ENCODE assay signal across 9 mouse cellular contexts in genomic region chr17:28467749-28468148, GRCm38 (mm10). TPM values are rescaled to one million over a fixed set of nuclear protein-coding genes. Genes with fewer than 3 reads are reported as not detected.
DNase-seq lines count a peak whose midpoint lies in the region; ATAC-seq and TF ChIP-seq lines count a peak whose summit lies in the region.
"Had no signal": no experiment of that assay in that cellular context is flagged by ENCODE, and none has a peak within 500 bp of the region (broad histone marks: within the 10 kb centered on the region; RNA-seq: fewer than 3 reads in every experiment).

No protein-coding gene starts in this region.

- peak; percentile 78 for ATAC-seq in CD4-positive, CD25-positive, alpha-beta regulatory T cell, adult 4 months
- ATAC-seq in heart, postnatal 0 days (ENCODE audit: insufficient read depth, low read depth), result no peak
- 0 out of 2 replicates have a peak, but pooled peaks have one; percentile 35 for ATAC-seq in monocyte, adult 5-6 weeks (replicated peaks; ENCODE audit: insufficient number of reproducible peaks, low FRiP score, low TSS enrichment, poor library complexity, severe bottlenecking)

- intact Hi-C loops in gastrocnemius, postnatal 36 days (cut with DNase I), result no loop called here

- no peaks in the 10 kb centered on the region for H3K36me3 ChIP-seq in kidney, adult 2 months (ENCODE audit: control insufficient read depth, insufficient read depth, low read length)
- no peaks in the 10 kb centered on the region for H3K36me3 ChIP-seq in heart, postnatal 0 days (replicated peaks; ENCODE audit: control insufficient read depth, insufficient read depth, low read length)

- peak overlapping the region; percentile 22; the same call in 1 of the 2 replicates for H3K4me3 ChIP-seq in kidney, adult 2 months (ENCODE audit: insufficient read depth, low read depth, low read length)
- H3K4me3 ChIP-seq in heart, postnatal 0 days (ENCODE audit: low read depth, low read length), result peak overlapping the region; percentile 32

- peaks cover 15% of the 10 kb centered on the region for H3K4me1 ChIP-seq in kidney, adult 2 months (ENCODE audit: control insufficient read depth, insufficient read depth, low read length)
- peaks cover 26% of the 10 kb centered on the region; the same call in 1 of the 2 replicates for H3K4me1 ChIP-seq in heart, postnatal 0 days (ENCODE audit: control insufficient read depth, insufficient read depth)

- no peaks in the 10 kb centered on the region for H3K27me3 ChIP-seq in kidney, adult 2 months (replicated peaks; ENCODE audit: control insufficient read depth, insufficient read depth, low read length)
- H3K27me3 ChIP-seq in heart, postnatal 0 days (ENCODE audit: control insufficient read depth, insufficient read depth, low read length), result no peaks in the 10 kb centered on the region

- H3K9ac ChIP-seq in heart, postnatal 0 days (replicated peaks; ENCODE audit: low read depth, low read length), result peak overlapping the region; percentile 26; the same call in 1 of the 2 replicates

- H3K9me3 ChIP-seq in heart, postnatal 0 days (replicated peaks; ENCODE audit: control insufficient read depth, low read length), result no peaks in the 10 kb centered on the region

- H3K4me2 ChIP-seq in heart, postnatal 0 days (ENCODE audit: low read depth, low read length), result peak overlapping the region; percentile 51; the same call in 1 of the 2 replicates

- no peak for TF ChIP-seq CTCF in kidney, adult 2 months (conservative IDR thresholded peaks at IDR 0.05; ENCODE audit: insufficient read depth, insufficient read length, low read depth, low read length)
- TF ChIP-seq CTCF in heart, postnatal 0 days (IDR thresholded peaks at IDR 0.05; ENCODE audit: low read depth), result no peak

- 53% methylated on average over 11 of the region's 11 CpGs for WGBS in kidney, adult 2 months
- 59% methylated on average over 11 of the region's 11 CpGs for WGBS in heart, postnatal 0 days

- TF ChIP-seq EP300 in heart, postnatal 0 days (IDR thresholded peaks at IDR 0.05; ENCODE audit: low read depth), result no peak

- TF ChIP-seq POLR2A in kidney, adult 2 months (IDR thresholded peaks at IDR 0.05; ENCODE audit: low read depth, low read length), result no peak

- no peak for DNase-seq in kidney, adult 2 months
- DNase-seq in kidney, postnatal 14 days, result no peak
- no peak for DNase-seq in heart, postnatal 0 days (ENCODE audit: low spot score)
- DNase-seq in cerebellum, postnatal 14 days, result no peak
- DNase-seq in gastrocnemius, postnatal 36 days, result no peak
- DNase-seq in frontal cortex, postnatal 25 days (ENCODE audit: low spot score in 2 of 2), result no peak
- DNase-seq: gastrocnemius, postnatal 10 days had no signal

- H3K27ac ChIP-seq in kidney, adult 2 months (ENCODE audit: insufficient read depth, low read depth, low read length), result no peak overlapping the region
- H3K27ac ChIP-seq in heart, postnatal 0 days (ENCODE audit: low read depth), result peak overlapping the region; percentile 72

RNA-seq across cellular contexts. Expression of gene Fkbp5, which starts 49.6 kb away (rescaled TPM):
- polyA plus RNA-seq in kidney, adult 2 months (2012; rRNA removed), result 13.4 and 14.3 TPM in 2 replicates
- polyA plus RNA-seq in CD4-positive, CD25-positive, alpha-beta regulatory T cell, adult 4 months (2017; shearing (Covaris generic)), result 10 to 100 TPM; 17.4 to 17.8 TPM
- 19.4 and 37.3 TPM in 2 replicates for total RNA-seq in heart, postnatal 0 days (2014; rRNA removed; ENCODE audit: low replicate concordance)
- polyA plus RNA-seq in heart, postnatal 0 days (2015; fragmentation: Nextera tagmentation; extraction: Ambion mirVana), result 7.6 and 8.3 TPM in 2 replicates
- total RNA-seq in monocyte, adult 5-6 weeks (2017), result 9.1 to 23.2 TPM (median 11.9 TPM) in 3 replicates
- total RNA-seq in gastrocnemius, postnatal 36 days (2021), result 100 to 1,000 TPM; 107 to 115 TPM
